16 mouse cellular contexts compared by ENCODE assay signal in genomic region chr1:180354129-180354528, GRCm38 (mm10). TPM values are rescaled to one million over a fixed set of nuclear protein-coding genes. Genes with fewer than 3 reads are reported as not detected.
A peak's percentile ranks its signal among the peaks of the same experiment; 100 is the strongest.
DNase-seq lines count a peak whose midpoint lies in the region; ATAC-seq and TF ChIP-seq lines count a peak whose summit lies in the region.
"Had no signal": no experiment of that assay in that cellular context is flagged by ENCODE, and none has a peak within 500 bp of the region (broad histone marks: within the 10 kb centered on the region; RNA-seq: fewer than 3 reads in every experiment).

No protein-coding gene starts in this region.

- no peak for TF ChIP-seq POLR2A in lung, adult 2 months (IDR thresholded peaks at IDR 0.05; ENCODE audit: borderline replicate concordance, extremely low read depth, low read depth, low read length)

- H3K9me3 ChIP-seq in lung, embryonic 15.5 days: no peaks in the 10 kb centered on the region
- no peaks in the 10 kb centered on the region for H3K9me3 ChIP-seq in embryonic facial prominence, embryonic 14.5 days (ENCODE audit: control insufficient read depth, low read length)
- H3K9me3 ChIP-seq: embryonic facial prominence, embryonic 12.5 days; forebrain, embryonic 10.5 days; limb, embryonic 15.5 days; midbrain, embryonic 13.5 days had no signal

- no peak overlapping the region for H3K9ac ChIP-seq in lung, embryonic 15.5 days
- peak overlapping the region; percentile 14; the same call in 1 of the 2 replicates for H3K9ac ChIP-seq in embryonic facial prominence, embryonic 14.5 days (ENCODE audit: low read depth, low read length)
- H3K9ac ChIP-seq: embryonic facial prominence, embryonic 12.5 days; limb, embryonic 15.5 days; midbrain, embryonic 13.5 days had no signal

- H3K4me1 ChIP-seq in lung, embryonic 15.5 days: peaks cover 34% of the 10 kb centered on the region
- H3K4me1 ChIP-seq in lung, adult 2 months (ENCODE audit: control insufficient read depth, insufficient read depth, low read length): peaks cover 44% of the 10 kb centered on the region
- peaks cover 11% of the 10 kb centered on the region for H3K4me1 ChIP-seq in embryonic facial prominence, embryonic 14.5 days (ENCODE audit: control insufficient read depth, insufficient read depth, low read length)

- 0 out of 2 replicates have a peak, but pooled peaks have one; percentile 13 for ATAC-seq in lung, embryonic 15.5 days (ENCODE audit: borderline replicate concordance, extremely low read depth, low FRiP score, low TSS enrichment)
- no peak; the same call in 1 of the 2 replicates for ATAC-seq in embryonic facial prominence, embryonic 14.5 days (ENCODE audit: low read depth)
- ATAC-seq in granulocyte monocyte progenitor cell, adult 5-6 weeks (replicated peaks; ENCODE audit: poor library complexity, severe bottlenecking): no peak
- ATAC-seq: midbrain, embryonic 13.5 days had no signal

- H3K4me3 ChIP-seq in lung, embryonic 15.5 days: no peak overlapping the region
- no peak overlapping the region for H3K4me3 ChIP-seq in lung, adult 2 months (replicated peaks; ENCODE audit: extremely low read depth, low read depth, low read length)
- no peak overlapping the region for H3K4me3 ChIP-seq in embryonic facial prominence, embryonic 14.5 days (ENCODE audit: low read depth, low read length)
- H3K4me3 ChIP-seq: embryonic facial prominence, embryonic 12.5 days; forebrain, embryonic 10.5 days; limb, embryonic 15.5 days; midbrain, embryonic 13.5 days had no signal

- WGBS in lung, embryonic 15.5 days: 45% methylated on average over 4 of the region's 4 CpGs
- WGBS in lung, adult 2 months: 32% methylated on average over 4 of the region's 4 CpGs
- 44% methylated on average over 4 of the region's 4 CpGs for WGBS in embryonic facial prominence, embryonic 14.5 days

- no peaks in the 10 kb centered on the region for H3K36me3 ChIP-seq in lung, embryonic 15.5 days
- H3K36me3 ChIP-seq in embryonic facial prominence, embryonic 14.5 days (ENCODE audit: control insufficient read depth, insufficient read depth, low read length): no peaks in the 10 kb centered on the region
- H3K36me3 ChIP-seq: embryonic facial prominence, embryonic 12.5 days; forebrain, embryonic 10.5 days; limb, embryonic 15.5 days; midbrain, embryonic 13.5 days had no signal

- DNase-seq in adrenal gland, postnatal 36 days: peak; percentile 37 to 51
- DNase-seq in adrenal gland, postnatal 4 days (ENCODE audit: low spot score in 2 of 2): no peak
- DNase-seq in kidney, adult 11 months: peak; percentile 49
- no peak for DNase-seq in kidney, postnatal 10 days
- no peak for DNase-seq in lung, adult 2 months
- DNase-seq in embryonic facial prominence, embryonic 14.5 days (ENCODE audit: low spot score): no peak
- DNase-seq: cerebellum, adult 8-10 months; layer of hippocampus, postnatal 36 days had no signal

- H3K4me2 ChIP-seq in lung, embryonic 15.5 days: no peak overlapping the region
- no peak overlapping the region for H3K4me2 ChIP-seq in embryonic facial prominence, embryonic 14.5 days (ENCODE audit: low read depth, low read length)
- H3K4me2 ChIP-seq: embryonic facial prominence, embryonic 12.5 days; limb, embryonic 15.5 days; midbrain, embryonic 13.5 days had no signal

- H3K27me3 ChIP-seq in lung, embryonic 15.5 days: no peaks in the 10 kb centered on the region
- H3K27me3 ChIP-seq in embryonic facial prominence, embryonic 14.5 days (replicated peaks; ENCODE audit: control insufficient read depth, insufficient read depth, low read length): no peaks in the 10 kb centered on the region
- H3K27me3 ChIP-seq: CH12.LX; embryonic facial prominence, embryonic 12.5 days; limb, embryonic 15.5 days; midbrain, embryonic 13.5 days had no signal

- TF ChIP-seq CTCF in lung, adult 2 months (IDR thresholded peaks at IDR 0.05; ENCODE audit: insufficient read depth, low read length): no peak

- no peak overlapping the region for H3K27ac ChIP-seq in lung, embryonic 15.5 days
- H3K27ac ChIP-seq in embryonic facial prominence, embryonic 14.5 days (replicated peaks; ENCODE audit: low read depth, low read length): no peak overlapping the region
- H3K27ac ChIP-seq: embryonic facial prominence, embryonic 12.5 days; forebrain, embryonic 10.5 days; limb, embryonic 15.5 days; macrophage; midbrain, embryonic 13.5 days had no signal

RNA-seq across cellular contexts. Expression of gene Itpkb, which starts 23.8 kb away (rescaled TPM):
- total RNA-seq in adrenal gland, postnatal 36 days (2021): 10 to 100 TPM; 58.5 to 71.5 TPM
- 10 to 100 TPM; 73.5 to 77.8 TPM for total RNA-seq in adrenal gland, postnatal 4 days (2021)
- polyA plus RNA-seq in lung, embryonic 15.5 days (2015; fragmentation: Nextera tagmentation; extraction: Ambion mirVana): 9.9 and 10.9 TPM in 2 replicates
- 51.3 and 55.6 TPM in 2 replicates for polyA plus RNA-seq in lung, adult 2 months (2012; rRNA removed)
- 7.4 and 7.6 TPM in 2 replicates for polyA plus RNA-seq in embryonic facial prominence, embryonic 14.5 days (2014; fragmentation: Nextera tagmentation; extraction: Ambion mirVana)
- 18.7 and 19.6 TPM in 2 replicates for total RNA-seq in granulocyte monocyte progenitor cell, adult 5-6 weeks (2014; fragmentation: Nextera tagmentation)
- 9.6 and 13.3 TPM in 2 replicates for total RNA-seq in granulocyte monocyte progenitor cell, adult 5-6 weeks (2017)

Comparison
In these comparisons a context has a peak if more than half of its experiments do, and no peak if none do; other contexts are left out.
1. DNase-seq: peak in adrenal gland, postnatal 36 days (2 of 2) and kidney, adult 11 months (single experiment); none in adrenal gland, postnatal 4 days (0 of 2), kidney, postnatal 10 days (single experiment), lung, adult 2 months (single experiment) and embryonic facial prominence, embryonic 14.5 days (single experiment).